8 mouse cellular contexts compared by ENCODE assay signal in genomic region chr2:91458673-91459391, GRCm38 (mm10). TPM values are rescaled to one million over a fixed set of nuclear protein-coding genes. Genes with fewer than 3 reads are reported as not detected.
A peak's percentile ranks its signal among the peaks of the same experiment; 100 is the strongest.
DNase-seq lines count a peak whose midpoint lies in the region; ATAC-seq and TF ChIP-seq lines count a peak whose summit lies in the region.

No protein-coding gene starts in this region.

- under 1% methylated on average over 32 of the region's 32 CpGs for WGBS in heart, embryonic 13.5 days
- WGBS in kidney, postnatal 0 days, result under 1% methylated on average over 32 of the region's 32 CpGs
- under 1% methylated on average over 32 of the region's 32 CpGs for WGBS in lung, postnatal 0 days

- peak overlapping the region; percentile 86 for H3K27ac ChIP-seq in heart, embryonic 13.5 days (replicated peaks)
- peak overlapping the region; percentile 90 for H3K27ac ChIP-seq in kidney, postnatal 0 days
- H3K27ac ChIP-seq in lung, postnatal 0 days (ENCODE audit: low read length), result peak overlapping the region; percentile 97

- H3K36me3 ChIP-seq in heart, embryonic 13.5 days, result peaks cover 3% of the 10 kb centered on the region; the same call in 1 of the 2 replicates
- H3K36me3 ChIP-seq in kidney, postnatal 0 days (ENCODE audit: insufficient read depth, low read length), result no peaks in the 10 kb centered on the region
- H3K36me3 ChIP-seq in lung, postnatal 0 days (ENCODE audit: insufficient read depth, low read length), result no peaks in the 10 kb centered on the region

- peak; percentile 31 for ATAC-seq in common myeloid progenitor, adult 5-6 weeks (replicated peaks; ENCODE audit: low read depth, poor library complexity, severe bottlenecking)
- ATAC-seq in heart, embryonic 13.5 days (ENCODE audit: extremely low read depth, insufficient number of reproducible peaks, low FRiP score, low TSS enrichment), result no peak
- ATAC-seq in kidney, postnatal 0 days (replicated peaks; ENCODE audit: low FRiP score, low read depth), result peak; percentile 47; the same call in 1 of the 2 replicates
- peak; percentile 25 for ATAC-seq in lung, postnatal 0 days

- no peak for TF ChIP-seq EP300 in lung, postnatal 0 days (IDR thresholded peaks at IDR 0.05)

- peak; percentile 52 for TF ChIP-seq CTCF in kidney, postnatal 0 days (IDR thresholded peaks at IDR 0.05; ENCODE audit: low read depth)
- peak; percentile 50 for TF ChIP-seq CTCF in lung, postnatal 0 days (IDR thresholded peaks at IDR 0.05)

- peak; percentile 33 for DNase-seq in ovary, postnatal 14 days (ENCODE audit: low spot score)
- no peak for DNase-seq in ovary, adult 18-20 months (ENCODE audit: low spot score)
- DNase-seq in kidney, postnatal 0 days (ENCODE audit: low spot score), result peak; percentile 86
- peak; percentile 77 for DNase-seq in lung, postnatal 0 days (ENCODE audit: low spot score)
- DNase-seq in right cerebral cortex, adult 2 months (ENCODE audit: low spot score in 2 of 2), result peak; percentile 38 to 53
- DNase-seq in layer of hippocampus, adult 9-10 months (ENCODE audit: low spot score), result no peak

- H3K4me2 ChIP-seq in heart, embryonic 13.5 days, result peak overlapping the region; percentile 96
- H3K4me2 ChIP-seq in kidney, postnatal 0 days (ENCODE audit: low read length), result peak overlapping the region; percentile 96
- H3K4me2 ChIP-seq in lung, postnatal 0 days (replicated peaks; ENCODE audit: low read depth, low read length), result peak overlapping the region; percentile 88

- peak overlapping the region; percentile 85 for H3K9ac ChIP-seq in heart, embryonic 13.5 days
- peak overlapping the region; percentile 86 for H3K9ac ChIP-seq in kidney, postnatal 0 days (ENCODE audit: low read depth, low read length)
- H3K9ac ChIP-seq in lung, postnatal 0 days (replicated peaks; ENCODE audit: low read depth), result peak overlapping the region; percentile 88

- peaks cover 61% of the 10 kb centered on the region for H3K4me1 ChIP-seq in heart, embryonic 13.5 days
- peaks cover 16% of the 10 kb centered on the region for H3K4me1 ChIP-seq in kidney, postnatal 0 days (replicated peaks; ENCODE audit: insufficient read depth, low read length)
- H3K4me1 ChIP-seq in lung, postnatal 0 days (ENCODE audit: insufficient read depth, low read depth, low read length), result peaks cover 23% of the 10 kb centered on the region

- H3K4me3 ChIP-seq in heart, embryonic 13.5 days, result peak overlapping the region; percentile 70
- H3K4me3 ChIP-seq in kidney, postnatal 0 days (replicated peaks; ENCODE audit: low read depth, low read length), result peak overlapping the region; percentile 80
- peak overlapping the region; percentile 86 for H3K4me3 ChIP-seq in lung, postnatal 0 days (ENCODE audit: low read depth, low read length)

- H3K9me3 ChIP-seq in heart, embryonic 13.5 days, result 0 out of 2 replicates have a peak, but pooled peaks cover 3% of the 10 kb centered on the region
- no peaks in the 10 kb centered on the region for H3K9me3 ChIP-seq in kidney, postnatal 0 days (replicated peaks; ENCODE audit: low read length)
- no peaks in the 10 kb centered on the region for H3K9me3 ChIP-seq in lung, postnatal 0 days (ENCODE audit: low read length)

- H3K27me3 ChIP-seq in heart, embryonic 13.5 days (replicated peaks), result no peaks in the 10 kb centered on the region; the same call in 1 of the 2 replicates
- H3K27me3 ChIP-seq in kidney, postnatal 0 days (ENCODE audit: insufficient read depth, low read length), result no peaks in the 10 kb centered on the region
- H3K27me3 ChIP-seq in lung, postnatal 0 days (replicated peaks; ENCODE audit: insufficient read depth, low read length), result no peaks in the 10 kb centered on the region

RNA-seq across cellular contexts. Expression of gene Lrp4, which starts 1.5 kb away (rescaled TPM):
- total RNA-seq in common myeloid progenitor, adult 5-6 weeks (2017), result 0.63 and 1.3 TPM in 2 replicates
- 3.2 and 3.8 TPM in 2 replicates for polyA plus RNA-seq in heart, embryonic 13.5 days (2015; fragmentation: Nextera tagmentation; extraction: Ambion mirVana)
- 5.9 and 7.0 TPM in 2 replicates for polyA plus RNA-seq in kidney, postnatal 0 days (2015; fragmentation: Nextera tagmentation; extraction: Ambion mirVana)
- 18.9 TPM in 2 replicates for polyA plus RNA-seq in lung, postnatal 0 days (2015; fragmentation: Nextera tagmentation; extraction: Ambion mirVana)

RNA-seq across cellular contexts. Expression of gene 1110051M20Rik, which starts 14.3 kb away (rescaled TPM):
- total RNA-seq in common myeloid progenitor, adult 5-6 weeks (2017), result 12.2 and 28.9 TPM in 2 replicates
- 36.3 and 38.9 TPM in 2 replicates for polyA plus RNA-seq in heart, embryonic 13.5 days (2015; fragmentation: Nextera tagmentation; extraction: Ambion mirVana)
- 55.7 and 56.8 TPM in 2 replicates for polyA plus RNA-seq in kidney, postnatal 0 days (2015; fragmentation: Nextera tagmentation; extraction: Ambion mirVana)
- 27.0 and 38.9 TPM in 2 replicates for polyA plus RNA-seq in lung, postnatal 0 days (2015; fragmentation: Nextera tagmentation; extraction: Ambion mirVana)

Comparison
In these comparisons a context has a peak if more than half of its experiments do, and no peak if none do; other contexts are left out.
1. DNase-seq: peak in ovary, postnatal 14 days (single experiment), kidney, postnatal 0 days (single experiment), lung, postnatal 0 days (single experiment) and right cerebral cortex, adult 2 months (2 of 2); none in ovary, adult 18-20 months (single experiment) and layer of hippocampus, adult 9-10 months (single experiment).
2. Peak in every context shown above with its lines, with median percentiles within 50 percentile points of each other: H3K27ac ChIP-seq, H3K4me2 ChIP-seq, H3K4me3 ChIP-seq and H3K9ac ChIP-seq.